Mouse (Mus musculus): Measurements from ENCODE around the gene Cks1b. TPM values are rescaled to one million over a fixed set of nuclear protein-coding genes. Genes with fewer than 3 reads are reported as not detected.

Cks1b gene
- total RNA-seq, 2 experiments from 2014 or later: 1.8 to 2.3 TPM

- no peak for DNase-seq (ENCODE audit: extremely low spot score in 1 of 2, low spot score in 2 of 2)
- TF ChIP-seq CTCF (IDR thresholded peaks at IDR 0.05): no peak
- intact Hi-C loops (cut with DNase I): no loop called here
- Histone ChIP-seq H3K4me3 (no peak overlapping the region), H3K27ac (no peak overlapping the region)
Observed at GRCm38 (mm10) chr3:89385451-89385850, 32.7 kb downstream of the Cks1b start.

- intact Hi-C loops (cut with DNase I): no loop called here
- Histone ChIP-seq H3K4me3 (no peak overlapping the region), H3K27ac (no peak overlapping the region)
- no peak for DNase-seq (ENCODE audit: extremely low spot score in 1 of 2, low spot score in 2 of 2)
- TF ChIP-seq CTCF (IDR thresholded peaks at IDR 0.05): no peak
Observed at GRCm38 (mm10) chr3:89384331-89385076, 33.7 kb downstream of the Cks1b start.

GRCm38 (mm10) chr3:89383651-89384255 is 34.4 kb downstream of the Cks1b start:
- H3K27ac ChIP-seq: no peak overlapping the region
- no peak for TF ChIP-seq CTCF (IDR thresholded peaks at IDR 0.05)
- no peak overlapping the region for H3K4me3 ChIP-seq
- DNase-seq (ENCODE audit: extremely low spot score in 1 of 2, low spot score in 2 of 2): no peak
- intact Hi-C loops (cut with DNase I): no loop called here

GRCm38 (mm10) chr3:89382950-89383349 is 35.2 kb downstream of the Cks1b start:
- DNase-seq (ENCODE audit: extremely low spot score in 1 of 2, low spot score in 2 of 2): no peak
- no peak overlapping the region for H3K4me3 ChIP-seq
- intact Hi-C loops (cut with DNase I): no loop called here

GRCm38 (mm10) chr3:89382033-89382882 is 35.9 kb downstream of the Cks1b start:
- intact Hi-C loops (cut with DNase I): no loop called here
- Histone ChIP-seq H3K4me3 (no peak overlapping the region), H3K27ac (no peak overlapping the region)
- no peak for TF ChIP-seq CTCF (IDR thresholded peaks at IDR 0.05)
- DNase-seq (ENCODE audit: extremely low spot score in 1 of 2, low spot score in 2 of 2): no peak

More at GRCm38 (mm10) chr3:89382950-89383349, 35.2 kb downstream of the Cks1b start:
- TF ChIP-seq CTCF (IDR thresholded peaks at IDR 0.05): no peak
- no peak overlapping the region for H3K27ac ChIP-seq

GRCm38 (mm10) chr3:89381233-89381632 is 37.0 kb downstream of the Cks1b start:
- TF ChIP-seq CTCF (IDR thresholded peaks at IDR 0.05): no peak
- intact Hi-C loops (cut with DNase I): no loop called here
- DNase-seq (ENCODE audit: extremely low spot score in 1 of 2, low spot score in 2 of 2): no peak
- H3K27ac ChIP-seq: no peak overlapping the region
- no peak overlapping the region for H3K4me3 ChIP-seq

GRCm38 (mm10) chr3:89380711-89381110 is 37.5 kb downstream of the Cks1b start:
- Histone ChIP-seq H3K4me3 (no peak overlapping the region), H3K27ac (no peak overlapping the region)
- no peak for DNase-seq (ENCODE audit: extremely low spot score in 1 of 2, low spot score in 2 of 2)
- no peak for TF ChIP-seq CTCF (IDR thresholded peaks at IDR 0.05)
- intact Hi-C loops (cut with DNase I): no loop called here

GRCm38 (mm10) chr3:89380291-89380690 is 37.9 kb downstream of the Cks1b start:
- Histone ChIP-seq H3K4me3 (no peak overlapping the region), H3K27ac (no peak overlapping the region)
- no peak for TF ChIP-seq CTCF (IDR thresholded peaks at IDR 0.05)
- DNase-seq (ENCODE audit: extremely low spot score in 1 of 2, low spot score in 2 of 2): no peak
- intact Hi-C loops (cut with DNase I): no loop called here

- H3K27ac ChIP-seq: no peak overlapping the region; the same call in 1 of the 2 replicates
- no peak for DNase-seq (ENCODE audit: extremely low spot score in 1 of 2, low spot score in 2 of 2)
- intact Hi-C loops (cut with DNase I): no loop called here
- no peak overlapping the region for H3K4me3 ChIP-seq
- no peak for TF ChIP-seq CTCF (IDR thresholded peaks at IDR 0.05)
Observed at GRCm38 (mm10) chr3:89379388-89380131, 38.6 kb downstream of the Cks1b start.

GRCm38 (mm10) chr3:89378394-89379067 is 39.7 kb downstream of the Cks1b start:
- intact Hi-C loops (cut with DNase I): no loop called here
- DNase-seq (ENCODE audit: extremely low spot score in 1 of 2, low spot score in 2 of 2): peak; percentile 75 to 76
- Histone ChIP-seq H3K27ac (peak overlapping the region; percentile 93), H3K4me3 (peak overlapping the region; percentile 72)
- TF ChIP-seq CTCF (IDR thresholded peaks at IDR 0.05): peak; percentile 99

GRCm38 (mm10) chr3:89377831-89378230 is 40.4 kb downstream of the Cks1b start:
- no peak for DNase-seq (ENCODE audit: extremely low spot score in 1 of 2, low spot score in 2 of 2)
- intact Hi-C loops (cut with DNase I): no loop called here
- TF ChIP-seq CTCF (IDR thresholded peaks at IDR 0.05): no peak
- peak overlapping the region; percentile 93; the same call in 1 of the 2 replicates for H3K27ac ChIP-seq
- H3K4me3 ChIP-seq: no peak overlapping the region

Measured in left cerebral cortex, adult 2 months (tissue).